Mouse (Mus musculus) ES-E14 (cell line): Measurements from ENCODE around the gene 1700001O22Rik.

Source experiments
- CHD2 ChIP-seq: IDR thresholded peaks from 2 replicates; pipeline ENCODE4 v1.6.1; 2014; ENCODE audit warnings: mild to moderate bottlenecking, low read depth, low read length, inconsistent platforms
- HCFC1 ChIP-seq: IDR thresholded peaks from 2 replicates; pipeline ENCODE4 v1.6.1; 2012; ENCODE audit warnings: low read length, inconsistent platforms, borderline replicate concordance; ENCODE audit not compliant: insufficient read depth
- ZC3H11A ChIP-seq: IDR thresholded peaks from 2 replicates; pipeline ENCODE4 v1.6.1; 2012; ENCODE audit warnings: low read depth, mild to moderate bottlenecking, inconsistent platforms, low read length, borderline replicate concordance

DNA sequence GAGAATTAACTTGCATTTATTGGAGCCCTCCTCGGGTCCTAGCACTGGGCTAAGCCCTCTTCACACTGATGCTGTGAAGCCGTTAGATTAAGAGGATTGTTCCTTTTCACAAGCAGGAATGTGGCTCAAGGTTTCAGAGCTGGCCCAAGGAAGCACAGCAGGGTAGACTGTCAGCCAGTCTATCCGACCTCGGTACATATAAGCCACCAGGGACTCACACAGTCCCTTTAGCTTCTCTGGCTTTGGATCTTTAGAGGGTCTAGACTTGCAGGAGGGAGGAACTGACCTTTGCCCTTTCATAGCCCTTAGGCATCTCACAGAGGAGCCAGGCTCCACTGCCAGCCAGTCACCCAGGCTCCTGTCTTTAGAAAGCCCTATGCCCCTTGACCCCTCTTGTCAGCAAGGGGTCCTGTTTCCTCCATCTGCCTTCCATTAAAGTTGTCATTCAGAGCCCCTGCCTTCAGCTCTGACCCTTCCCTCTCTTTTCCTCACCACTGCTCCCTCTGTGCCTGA, 26.9 kb upstream of the 1700001O22Rik start, which contains the start of gene Asb6:
- no peak for TF ChIP-seq ZC3H11A
- no peak for TF ChIP-seq HCFC1
- TF ChIP-seq CHD2 = no peak
